Mouse (Mus musculus): ENCODE data around the gene Sprr1a.
"Not testable (repeated sequence)": the region's sequence is repeated elsewhere in the genome, so short reads cannot be mapped to it uniquely, and the experiment has no call there.

Sprr1a gene

DNA sequence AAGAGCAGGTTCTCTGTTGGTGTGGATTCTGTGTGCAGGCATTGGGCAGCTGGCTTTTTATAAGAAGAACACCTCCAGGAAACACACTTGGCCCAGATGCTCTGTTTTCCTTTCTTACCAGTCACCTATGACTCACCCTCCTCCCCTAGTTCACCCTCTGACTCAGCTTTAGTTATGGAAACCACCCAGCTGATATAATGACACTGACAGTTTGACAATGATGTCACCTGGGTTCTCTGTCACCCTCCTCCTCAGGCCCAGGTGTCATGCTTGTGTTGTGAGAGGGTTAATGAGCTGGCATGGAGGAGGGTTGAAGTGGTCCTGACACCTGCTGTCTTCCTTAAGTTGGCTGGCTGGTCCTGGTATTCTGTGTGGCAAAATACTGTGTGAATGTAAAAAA, at the start of gene Sprr1a:
Gene Sprr1a, minus strand, starts transcription at position 33 of the 400 bp plus-strand sequence.
- DNase-seq, result no peak

DNA sequence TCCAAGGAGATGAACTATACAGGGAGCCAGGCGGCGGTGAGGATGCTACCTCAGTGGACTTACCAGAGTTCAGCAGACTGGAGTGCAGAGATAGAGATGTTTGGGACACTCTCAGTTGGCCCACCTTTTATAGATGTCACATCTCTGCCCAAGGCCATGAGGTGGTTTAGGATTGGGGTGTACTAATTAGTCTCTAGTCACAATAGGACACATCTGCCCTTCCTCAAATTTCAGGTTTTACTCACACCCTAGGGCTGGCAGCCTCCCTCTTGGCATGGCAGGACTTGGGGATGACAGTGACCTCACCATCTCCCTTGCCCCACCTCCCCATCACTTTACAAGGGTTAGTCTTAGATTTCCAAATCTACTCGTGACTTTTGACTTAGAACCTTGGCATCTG, 48.7 kb upstream of the Sprr1a start, which contains the start of gene 2310046K23Rik:
Gene 2310046K23Rik, minus strand, starts transcription at position 101 of the 400 bp plus-strand sequence.
- DNase-seq, result no peak

DNA sequence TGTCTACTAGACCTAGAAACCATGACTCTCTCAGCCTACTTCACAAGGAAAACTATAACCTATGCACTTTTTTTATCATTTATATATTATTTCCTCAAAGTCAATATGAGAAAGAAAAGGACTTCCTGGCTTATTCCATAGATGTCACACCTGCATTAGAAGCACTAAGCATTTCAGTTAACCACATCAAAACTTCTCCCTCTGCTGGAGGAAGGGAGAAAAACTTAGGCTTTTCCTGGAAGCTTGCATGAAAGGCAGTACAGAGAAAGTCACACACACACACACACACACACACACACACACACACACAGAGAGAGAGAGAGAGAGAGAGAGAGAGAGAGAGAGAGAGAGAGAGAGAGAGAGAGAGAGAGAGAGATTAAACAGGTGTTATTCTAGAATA, 26.6 kb upstream of the Sprr1a start:
- DNase-seq, result no peak

DNA sequence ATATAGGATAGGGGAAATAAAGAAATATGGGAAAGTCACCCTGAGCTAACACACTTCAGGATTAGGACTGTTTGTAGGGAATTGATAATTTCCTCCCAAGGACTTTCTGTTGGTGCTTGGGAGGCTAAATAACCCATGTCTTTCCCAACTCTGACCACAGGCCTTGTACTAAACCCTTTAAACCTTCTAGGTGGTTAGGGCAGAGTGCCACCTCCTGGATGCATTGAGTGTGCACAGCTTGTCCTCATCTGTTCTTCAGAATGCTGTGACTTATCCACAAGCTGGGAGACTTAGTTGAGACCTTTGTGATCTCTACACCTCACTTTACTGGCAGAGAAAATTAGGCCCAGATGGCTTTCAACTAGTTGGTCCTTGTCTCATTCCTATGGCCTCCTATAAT, 25.1 kb upstream of the Sprr1a start:
- no peak for DNase-seq

DNA sequence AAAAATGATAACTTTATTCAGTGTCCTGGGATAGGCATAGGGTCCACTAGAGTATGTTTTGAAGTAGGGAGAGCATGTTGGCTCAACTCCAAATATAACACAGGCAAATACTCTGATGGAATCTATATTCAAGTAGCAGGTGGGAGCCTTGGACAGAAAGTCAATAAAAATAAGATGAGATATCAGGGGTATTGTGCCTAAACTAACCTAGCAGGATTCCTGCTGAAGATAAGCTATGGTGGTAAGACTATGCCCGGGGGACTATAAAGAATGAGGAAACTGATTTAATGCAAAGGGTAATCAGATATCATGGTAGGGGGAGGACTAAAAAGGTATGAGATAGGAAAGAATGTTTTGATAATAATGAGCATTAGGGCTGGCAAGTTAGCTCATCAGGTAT, 22.5 kb upstream of the Sprr1a start:
- no peak for DNase-seq

DNA sequence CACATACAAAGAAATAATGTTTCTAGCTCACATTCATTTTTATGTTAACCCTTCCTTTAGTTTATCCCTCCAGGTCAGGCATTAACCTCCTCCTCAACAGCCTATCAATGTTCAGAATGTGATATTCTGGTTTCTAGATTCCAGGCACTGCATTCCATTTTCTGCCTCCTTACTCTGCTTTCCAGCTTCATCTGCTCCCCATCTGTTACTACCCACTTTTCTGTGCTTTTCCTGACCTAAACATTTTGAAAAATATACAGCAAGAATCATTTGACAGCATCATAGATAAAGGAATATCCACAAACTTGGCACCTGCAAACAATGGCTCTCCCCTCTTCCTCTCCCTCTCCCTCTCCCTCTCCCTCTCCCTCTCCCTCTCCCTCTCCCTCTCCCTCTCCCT, 17.8 kb upstream of the Sprr1a start:
- DNase-seq, result no peak

DNA sequence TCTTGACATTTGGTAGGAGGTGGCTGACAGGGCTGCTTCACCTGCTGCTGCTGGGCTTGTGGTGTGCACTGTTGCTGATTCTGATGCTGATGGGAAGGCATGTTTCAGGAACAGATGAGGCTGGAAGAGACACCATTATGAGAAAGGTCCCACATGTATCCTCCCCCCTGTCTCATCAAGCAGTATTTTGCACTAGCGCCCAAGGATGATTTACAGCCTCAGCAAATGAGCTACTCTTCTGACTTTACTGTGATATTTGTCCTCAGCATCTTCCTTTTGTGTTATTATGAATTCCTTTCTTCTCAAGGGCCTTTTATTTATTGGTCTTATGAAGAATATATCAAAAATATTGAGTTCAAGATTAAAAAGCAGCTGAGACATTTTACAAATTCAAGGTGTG, 14.7 kb upstream of the Sprr1a start, which contains the start of gene Sprr4:
Gene Sprr4, minus strand, starts transcription at position 101 of the 400 bp plus-strand sequence.
- no peak for DNase-seq

DNA sequence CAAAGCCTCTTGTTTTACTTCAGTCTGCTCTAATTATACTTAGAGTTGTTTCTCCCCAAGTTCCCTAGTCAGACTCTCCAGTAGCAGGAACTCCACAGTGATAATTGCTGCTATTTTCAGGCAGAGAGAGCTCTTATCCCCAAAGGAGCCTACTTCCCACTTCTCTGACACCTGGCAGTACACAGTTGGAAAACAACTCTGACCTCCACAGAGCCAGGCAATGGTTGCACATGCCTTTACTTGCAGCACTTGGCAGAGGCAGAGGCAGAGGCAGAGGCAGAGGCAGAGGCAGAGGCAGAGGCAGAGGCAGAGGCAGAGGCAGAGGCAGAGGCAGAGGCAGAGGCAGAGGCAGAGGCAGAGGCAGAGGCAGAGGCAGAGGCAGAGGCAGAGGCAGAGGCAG, 4.6 kb upstream of the Sprr1a start:
- not testable (repeated sequence) for DNase-seq

DNA sequence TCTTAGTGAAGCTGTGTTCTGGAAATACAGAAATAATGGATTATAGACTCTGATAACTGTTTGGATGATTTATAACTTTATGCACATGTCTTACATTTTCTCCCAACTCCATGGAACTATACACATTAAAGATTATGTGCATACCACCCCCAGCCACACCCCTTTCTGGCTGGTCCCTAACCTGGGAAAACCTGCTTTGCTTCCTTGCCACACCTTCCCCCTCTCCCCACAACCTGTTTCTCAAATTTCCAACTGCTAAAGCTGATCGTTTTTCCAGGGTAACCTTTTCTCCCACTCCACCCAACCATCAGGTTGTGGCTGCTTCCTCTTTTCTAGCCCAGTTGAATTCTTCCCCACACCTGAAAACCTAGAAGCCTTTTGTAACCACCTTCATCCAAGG, 612 bp upstream of the Sprr1a start:
- no peak for DNase-seq

DNA sequence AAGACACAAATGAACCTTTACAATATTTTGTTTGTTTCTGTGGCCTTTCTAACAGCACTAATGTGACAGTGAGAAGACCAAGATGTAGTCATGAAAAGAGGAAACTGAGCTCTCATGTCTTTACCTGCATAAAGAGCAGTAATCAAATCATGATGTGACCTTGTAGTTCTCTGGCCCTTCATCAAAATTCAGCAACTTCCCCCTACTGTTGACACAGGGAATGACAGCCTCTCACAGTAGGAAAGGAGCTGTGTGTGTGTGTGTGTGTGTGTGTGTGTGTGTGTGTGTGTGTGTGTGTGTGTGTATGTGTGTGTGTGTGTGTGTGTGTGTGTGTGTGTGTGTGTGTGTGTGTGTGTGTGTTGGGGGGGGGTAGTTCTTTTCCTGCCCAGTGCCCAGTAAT, 4.4 kb downstream of the Sprr1a start:
- DNase-seq, result not testable (repeated sequence)

DNA sequence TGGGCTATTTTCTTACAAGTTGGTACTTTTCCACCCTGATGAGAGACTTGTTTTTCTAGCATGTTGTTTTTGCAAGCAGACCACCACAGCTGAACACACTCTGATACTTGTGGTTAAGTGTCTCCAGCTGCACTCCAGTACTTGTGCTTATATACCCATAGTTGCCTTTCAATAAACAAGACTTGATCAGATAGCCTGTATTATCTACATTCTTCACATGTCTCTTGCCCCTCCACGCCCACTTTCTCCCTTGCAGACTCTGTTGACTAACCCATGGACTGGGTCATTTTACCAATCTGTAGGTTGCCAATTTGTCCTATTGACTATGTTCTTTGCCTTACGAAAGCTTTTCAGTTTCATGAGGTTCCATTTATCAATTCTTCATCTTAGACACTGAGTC, 15.6 kb downstream of the Sprr1a start:
- DNase-seq, result no peak

DNA sequence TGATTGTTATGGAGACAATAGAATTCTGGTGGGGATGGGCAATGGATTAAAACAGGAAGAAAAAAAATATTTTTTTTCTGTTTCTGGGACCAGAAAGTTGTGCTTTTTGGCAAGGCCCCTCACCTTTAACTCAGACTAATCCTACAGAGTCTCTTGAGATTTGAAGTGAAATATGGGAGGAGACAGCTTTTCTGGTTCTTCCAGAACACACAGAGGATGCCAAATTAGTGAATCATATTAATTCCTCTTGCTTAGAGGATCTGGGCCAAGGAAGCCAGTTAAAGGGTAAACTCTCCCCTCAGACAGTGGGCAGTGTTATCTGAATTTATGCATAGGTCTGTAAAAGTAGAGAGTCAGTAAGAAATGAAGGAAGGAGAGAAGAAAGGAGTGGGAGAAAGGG, 18.3 kb downstream of the Sprr1a start:
- no peak for DNase-seq

DNA sequence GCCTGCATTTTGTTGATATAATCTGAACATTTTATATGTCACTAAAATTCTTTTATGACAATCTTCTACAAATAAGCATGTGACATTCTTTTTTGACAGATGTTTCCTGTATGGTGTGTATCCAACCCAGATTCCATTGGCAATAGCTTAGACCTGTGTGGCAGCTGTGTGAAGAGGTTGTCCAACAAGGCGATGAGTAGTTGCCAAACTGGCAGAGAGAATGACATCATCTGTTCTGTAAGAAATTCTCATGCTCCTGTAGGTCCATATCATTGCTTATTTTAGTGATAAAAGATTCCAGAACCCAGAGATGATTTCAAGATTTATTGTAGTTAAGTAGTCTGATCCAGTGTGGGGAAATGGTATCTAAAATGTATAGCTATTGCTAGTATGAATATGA, 19.1 kb downstream of the Sprr1a start:
- DNase-seq, result no peak

DNA sequence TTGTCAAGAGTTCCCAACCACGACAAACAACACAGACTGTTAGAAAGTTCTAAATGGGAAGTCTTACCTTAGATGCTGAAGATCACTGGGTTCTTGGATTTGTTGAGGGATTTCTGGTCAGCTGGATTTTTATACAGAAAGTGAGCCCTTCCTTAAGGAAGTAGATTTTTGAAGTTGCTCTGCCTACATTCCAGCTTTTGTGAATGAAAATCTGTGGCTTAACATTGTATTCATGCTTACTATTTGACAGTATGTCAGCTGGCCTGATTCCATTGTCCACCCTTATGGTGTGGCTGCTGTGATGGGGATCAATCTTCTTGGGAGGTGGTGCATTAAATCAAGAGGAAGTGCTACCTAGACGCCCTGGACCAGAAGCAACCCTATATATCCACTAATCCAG, 27.1 kb downstream of the Sprr1a start, which contains the start of gene Sprr3:
Gene Sprr3, minus strand, starts transcription at position 101 of the 400 bp plus-strand sequence.
- no peak for DNase-seq

DNA sequence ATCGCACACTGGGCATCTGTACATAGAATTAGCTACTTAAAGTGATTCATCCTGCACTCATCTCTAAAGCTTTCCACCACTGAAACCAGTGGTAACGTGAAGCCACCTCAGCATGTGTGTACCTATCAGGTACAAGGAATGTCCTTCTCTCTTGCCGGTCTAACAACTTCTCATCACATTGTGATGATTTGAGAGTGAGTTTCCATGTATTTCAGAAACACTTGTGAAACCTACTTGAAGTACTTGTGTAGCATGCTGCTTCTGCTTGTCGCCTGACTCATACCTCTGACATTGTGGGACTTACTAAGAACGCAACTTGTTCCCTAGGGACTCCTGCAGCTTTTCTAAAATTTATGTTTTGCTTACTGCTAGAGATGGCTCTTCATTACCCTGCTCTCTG, 30.5 kb downstream of the Sprr1a start:
- no peak for DNase-seq

DNA sequence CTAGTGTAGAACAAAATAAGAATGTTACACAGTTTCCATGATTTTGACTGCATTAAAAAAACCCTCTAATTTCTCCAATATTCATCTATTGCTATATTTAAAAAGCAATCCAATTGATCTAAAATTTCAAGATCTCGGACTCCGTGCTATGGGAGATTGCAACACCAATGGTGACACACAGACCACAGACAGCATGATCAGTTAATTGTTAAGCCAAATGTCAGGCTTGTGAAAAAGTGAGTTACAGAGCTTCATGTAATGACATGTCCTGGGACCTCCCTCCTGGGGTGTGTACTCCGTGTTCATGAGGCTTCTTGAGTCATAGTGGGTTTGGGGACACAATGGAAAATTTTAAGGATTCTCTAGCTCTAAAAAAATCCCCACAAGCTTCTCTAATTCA, 45.5 kb downstream of the Sprr1a start:
- no peak for DNase-seq

DNA sequence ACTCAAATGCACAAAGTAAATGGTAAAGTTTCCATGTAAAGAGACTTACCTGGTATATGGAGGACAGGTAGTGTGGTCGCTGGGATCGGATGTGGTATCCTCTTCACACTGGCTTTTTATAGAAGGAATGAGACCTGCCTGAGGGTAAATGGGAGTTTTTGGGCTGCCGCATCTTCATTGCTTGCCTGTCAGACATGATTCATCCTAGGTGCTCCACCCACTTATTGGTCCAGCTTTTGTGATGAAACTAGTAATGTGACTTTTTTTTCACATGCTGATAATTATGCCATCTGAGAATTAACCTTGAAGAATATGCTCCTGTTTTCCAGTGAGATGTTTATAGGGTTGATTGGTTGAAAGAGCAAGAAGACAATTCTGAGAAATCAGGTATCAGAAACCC, 47.0 kb downstream of the Sprr1a start, which contains the start of gene Sprr1b:
Gene Sprr1b, minus strand, starts transcription at position 101 of the 400 bp plus-strand sequence.
- no peak for DNase-seq

Measured in kidney, adult 11 months (tissue).